Comparison of ENCODE assay signal across 10 mouse cellular contexts in genomic region chr17:58820588-58821195, GRCm38 (mm10).
DNase-seq lines count a peak whose midpoint lies in the region; ATAC-seq and TF ChIP-seq lines count a peak whose summit lies in the region.
"Had no signal": no experiment of that assay in that cellular context is flagged by ENCODE, and none has a peak within 500 bp of the region (broad histone marks: within the 10 kb centered on the region; RNA-seq: fewer than 3 reads in every experiment).

No protein-coding gene starts in this region.

- no peaks in the 10 kb centered on the region for H3K27me3 ChIP-seq in kidney, embryonic 14.5 days (ENCODE audit: control insufficient read depth, insufficient read depth, low read length)
- H3K27me3 ChIP-seq in forebrain, postnatal 0 days (ENCODE audit: insufficient read depth, low read length) = no peaks in the 10 kb centered on the region
- no peaks in the 10 kb centered on the region for H3K27me3 ChIP-seq in lung, postnatal 0 days (replicated peaks; ENCODE audit: insufficient read depth, low read length)
- H3K27me3 ChIP-seq: heart, embryonic 13.5 days; limb, embryonic 15.5 days; neural tube, embryonic 12.5 days had no signal

- no peak overlapping the region for H3K27ac ChIP-seq in kidney, embryonic 14.5 days (ENCODE audit: low read depth, low read length)
- no peak overlapping the region for H3K27ac ChIP-seq in forebrain, postnatal 0 days (ENCODE audit: low read depth, low read length)
- no peak overlapping the region for H3K27ac ChIP-seq in lung, postnatal 0 days (ENCODE audit: low read length)
- H3K27ac ChIP-seq: heart, embryonic 13.5 days; limb, embryonic 15.5 days; neural tube, embryonic 12.5 days had no signal

- ATAC-seq in kidney, embryonic 14.5 days (ENCODE audit: low FRiP score, low TSS enrichment) = no peak
- peak; percentile 80; the same call in 1 of the 2 replicates for ATAC-seq in forebrain, postnatal 0 days
- no peak for ATAC-seq in lung, postnatal 0 days

- no peak overlapping the region for H3K4me3 ChIP-seq in kidney, embryonic 14.5 days (ENCODE audit: low read length)
- H3K4me3 ChIP-seq in forebrain, postnatal 0 days (ENCODE audit: low read depth, low read length) = no peak overlapping the region
- H3K4me3 ChIP-seq in lung, postnatal 0 days (ENCODE audit: low read depth, low read length) = no peak overlapping the region
- H3K4me3 ChIP-seq: heart, embryonic 13.5 days; limb, embryonic 15.5 days; neural tube, embryonic 12.5 days had no signal

- no peak overlapping the region for H3K9ac ChIP-seq in kidney, embryonic 14.5 days (ENCODE audit: low read depth, low read length)
- H3K9ac ChIP-seq in forebrain, postnatal 0 days = no peak overlapping the region
- no peak overlapping the region for H3K9ac ChIP-seq in lung, postnatal 0 days (replicated peaks; ENCODE audit: low read depth)
- H3K9ac ChIP-seq: heart, embryonic 13.5 days; limb, embryonic 15.5 days; neural tube, embryonic 12.5 days had no signal

- H3K4me1 ChIP-seq in kidney, embryonic 14.5 days (ENCODE audit: control insufficient read depth, insufficient read depth, low read length) = no peaks in the 10 kb centered on the region
- H3K4me1 ChIP-seq in forebrain, postnatal 0 days (ENCODE audit: insufficient read depth) = no peaks in the 10 kb centered on the region
- no peaks in the 10 kb centered on the region for H3K4me1 ChIP-seq in lung, postnatal 0 days (ENCODE audit: insufficient read depth, low read depth, low read length)
- H3K4me1 ChIP-seq: heart, embryonic 13.5 days; limb, embryonic 15.5 days; neural tube, embryonic 12.5 days had no signal

- 65% methylated on average over 4 of the region's 4 CpGs for WGBS in kidney, embryonic 14.5 days
- WGBS in forebrain, postnatal 0 days = 31% methylated on average over 4 of the region's 4 CpGs
- 54% methylated on average over 4 of the region's 4 CpGs for WGBS in lung, postnatal 0 days

- no peak overlapping the region for H3K4me2 ChIP-seq in kidney, embryonic 14.5 days (replicated peaks; ENCODE audit: low read depth, low read length)
- H3K4me2 ChIP-seq in forebrain, postnatal 0 days (ENCODE audit: low read depth) = no peak overlapping the region
- no peak overlapping the region for H3K4me2 ChIP-seq in lung, postnatal 0 days (replicated peaks; ENCODE audit: low read depth, low read length)
- H3K4me2 ChIP-seq: heart, embryonic 13.5 days; limb, embryonic 15.5 days; neural tube, embryonic 12.5 days had no signal

- no peaks in the 10 kb centered on the region for H3K36me3 ChIP-seq in kidney, embryonic 14.5 days (ENCODE audit: control insufficient read depth, insufficient read depth, low read length)
- no peaks in the 10 kb centered on the region for H3K36me3 ChIP-seq in forebrain, postnatal 0 days (ENCODE audit: insufficient read depth)
- no peaks in the 10 kb centered on the region for H3K36me3 ChIP-seq in lung, postnatal 0 days (ENCODE audit: insufficient read depth, low read length)
- H3K36me3 ChIP-seq: heart, embryonic 13.5 days; limb, embryonic 15.5 days; neural tube, embryonic 12.5 days had no signal

- TF ChIP-seq EP300 in lung, postnatal 0 days (IDR thresholded peaks at IDR 0.05) = no peak

- peak; percentile 27 for DNase-seq in kidney, adult 9 months
- peak; percentile 2 to 49 for DNase-seq in adrenal gland, postnatal 36 days
- peak; percentile 77 for DNase-seq in forebrain, postnatal 0 days
- DNase-seq in retina, embryonic 14.5 days (ENCODE audit: low spot score) = peak; percentile 62
- DNase-seq in c-Kit-positive CD71-positive TER-119-positive erythroid progenitor cells, embryonic 14.5 days (ENCODE audit: low spot score) = no peak
- DNase-seq in lung, postnatal 0 days (ENCODE audit: low spot score) = no peak

- TF ChIP-seq CTCF in forebrain, postnatal 0 days (IDR thresholded peaks at IDR 0.05; ENCODE audit: low read depth) = peak; percentile 57
- no peak for TF ChIP-seq CTCF in lung, postnatal 0 days (IDR thresholded peaks at IDR 0.05)

- H3K9me3 ChIP-seq in kidney, embryonic 14.5 days (ENCODE audit: control insufficient read depth, low read length) = no peaks in the 10 kb centered on the region
- no peaks in the 10 kb centered on the region for H3K9me3 ChIP-seq in forebrain, postnatal 0 days (ENCODE audit: low read length)
- H3K9me3 ChIP-seq in lung, postnatal 0 days (ENCODE audit: low read length) = no peaks in the 10 kb centered on the region
- H3K9me3 ChIP-seq: heart, embryonic 13.5 days; limb, embryonic 15.5 days; neural tube, embryonic 12.5 days had no signal

Comparison
In these comparisons a context has a peak if more than half of its experiments do, and no peak if none do; other contexts are left out.
1. DNase-seq: peak in kidney, adult 9 months (single experiment), adrenal gland, postnatal 36 days (2 of 2), forebrain, postnatal 0 days (single experiment) and retina, embryonic 14.5 days (single experiment); none in c-Kit-positive CD71-positive TER-119-positive erythroid progenitor cells, embryonic 14.5 days (single experiment) and lung, postnatal 0 days (single experiment).